Mouse (Mus musculus): Measurements from ENCODE around the gene Rbm20.

The Rbm20 gene

GRCm38 (mm10) chr19:53773937-53774640 lies 97.0 kb downstream of the Rbm20 start:
- Histone ChIP-seq H3K36me3 (ENCODE audit: control insufficient read depth, insufficient read depth, low read length, poor library complexity, severe bottlenecking) (no peaks in the 10 kb centered on the region), H3K27me3 (ENCODE audit: control insufficient read depth, insufficient read depth, low read length, poor library complexity, severe bottlenecking) (no peaks in the 10 kb centered on the region)
- DNase-seq (ENCODE audit: low read depth, low spot score), result no peak

DNA sequence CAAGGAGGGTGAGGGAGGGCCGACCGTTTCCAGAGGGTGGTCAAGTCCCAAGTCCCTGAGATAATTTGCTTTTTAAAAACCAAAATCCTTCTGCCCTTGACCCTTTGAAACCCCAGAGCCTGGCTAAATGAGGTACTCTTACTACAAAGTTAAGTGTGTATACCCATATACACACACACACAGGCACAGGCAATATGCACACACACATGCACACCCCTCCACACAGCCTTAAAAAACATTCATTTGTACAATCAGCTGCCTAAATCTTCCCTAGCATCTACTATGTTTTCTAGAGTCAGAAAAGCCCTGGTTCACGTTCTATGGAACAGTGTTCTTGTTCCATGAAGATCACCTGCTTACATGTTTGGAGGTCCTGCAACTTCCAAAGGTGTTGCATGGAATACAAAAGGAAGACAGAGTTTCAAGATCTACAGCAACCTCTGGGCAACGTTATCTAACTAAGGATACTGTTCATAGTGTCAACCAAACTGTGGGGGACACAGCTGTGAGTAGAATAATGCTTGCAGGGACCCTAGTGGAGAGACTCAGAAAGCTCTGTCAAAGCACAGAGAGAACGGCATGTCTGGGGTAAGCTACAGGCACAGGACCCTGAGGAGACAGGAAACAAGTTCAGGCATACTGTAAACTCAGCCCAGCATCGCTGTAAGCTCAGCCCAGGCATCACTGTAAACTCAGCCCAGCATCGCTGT lies 97.7 kb downstream of the Rbm20 start:
- no peak for DNase-seq (ENCODE audit: low read depth, low spot score)
- H3K36me3 ChIP-seq (ENCODE audit: control insufficient read depth, insufficient read depth, low read length, poor library complexity, severe bottlenecking), result no peaks in the 10 kb centered on the region
- no peaks in the 10 kb centered on the region for H3K27me3 ChIP-seq (ENCODE audit: control insufficient read depth, insufficient read depth, low read length, poor library complexity, severe bottlenecking)

- H3K27me3 ChIP-seq (ENCODE audit: control insufficient read depth, insufficient read depth, low read length, poor library complexity, severe bottlenecking), result no peaks in the 10 kb centered on the region
- no peaks in the 10 kb centered on the region for H3K36me3 ChIP-seq (ENCODE audit: control insufficient read depth, insufficient read depth, low read length, poor library complexity, severe bottlenecking)
- DNase-seq (ENCODE audit: low read depth, low spot score), result no peak
Measured at GRCm38 (mm10) chr19:53779402-53779801, 102.3 kb downstream of the Rbm20 start.

DNA sequence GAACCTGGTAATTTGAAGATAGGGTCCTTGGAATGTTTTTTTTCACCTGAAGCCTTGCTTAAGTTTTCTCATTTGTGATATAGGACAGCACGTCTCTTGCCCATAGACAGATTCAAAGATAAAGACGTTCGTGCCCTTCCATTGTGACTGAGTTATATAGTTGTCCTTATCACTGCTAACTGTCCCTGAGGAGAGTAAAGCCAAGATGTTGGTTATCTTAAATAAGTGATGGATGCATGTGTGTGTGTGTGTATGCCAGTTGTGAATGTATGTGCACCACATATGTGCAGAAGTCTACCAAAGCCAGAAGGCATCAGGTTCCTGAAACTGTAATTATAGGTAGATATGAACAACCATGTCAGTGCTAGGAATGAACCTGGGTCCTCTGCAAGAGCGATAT lies 102.7 kb downstream of the Rbm20 start:
- H3K36me3 ChIP-seq (ENCODE audit: control insufficient read depth, insufficient read depth, low read length, poor library complexity, severe bottlenecking), result no peaks in the 10 kb centered on the region
- H3K27me3 ChIP-seq (ENCODE audit: control insufficient read depth, insufficient read depth, low read length, poor library complexity, severe bottlenecking), result no peaks in the 10 kb centered on the region
- DNase-seq (ENCODE audit: low read depth, low spot score), result no peak

DNA sequence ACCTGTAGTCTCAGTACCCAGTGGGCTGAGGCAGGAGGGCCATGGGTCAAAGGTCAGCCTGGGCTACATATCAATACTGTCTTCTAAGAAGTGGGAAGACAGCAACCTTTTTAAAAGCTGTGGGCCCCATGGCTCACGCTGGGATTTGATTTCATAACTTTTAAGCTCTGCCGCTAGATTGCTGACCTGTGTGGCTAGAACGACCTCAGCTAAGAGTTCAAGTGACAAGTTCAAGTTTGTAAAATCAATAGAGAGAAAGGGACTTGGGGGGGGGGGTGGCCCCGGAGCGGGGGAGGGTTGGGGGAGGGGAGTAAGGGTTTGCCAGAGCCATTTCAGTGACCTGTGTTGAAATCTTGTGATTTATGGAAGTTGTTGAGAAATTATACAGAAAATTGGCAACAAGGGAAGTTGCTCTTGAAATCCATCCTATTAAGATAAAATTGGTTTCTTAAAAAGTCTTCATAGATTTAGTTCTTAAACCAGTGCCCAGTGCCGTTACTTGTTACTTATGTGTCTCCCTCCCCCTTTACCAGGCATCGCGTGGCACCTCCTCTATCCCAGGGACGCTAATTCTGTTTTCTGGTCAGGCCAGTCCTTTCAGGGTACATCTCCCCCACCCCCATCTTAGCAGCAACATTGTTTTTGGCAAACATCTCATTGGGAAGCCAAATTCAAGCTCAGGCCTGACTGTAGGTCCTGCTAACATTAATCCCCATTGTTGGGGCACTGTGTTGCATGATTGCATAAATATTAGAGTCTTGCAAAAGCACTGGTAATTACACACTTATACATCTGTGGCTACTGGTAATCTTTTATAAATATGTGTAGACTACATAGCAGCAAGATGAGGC lies 103.9 kb downstream of the Rbm20 start:
- no peak for DNase-seq (ENCODE audit: low read depth, low spot score)
- no peaks in the 10 kb centered on the region for H3K27me3 ChIP-seq (ENCODE audit: control insufficient read depth, insufficient read depth, low read length, poor library complexity, severe bottlenecking)
- no peaks in the 10 kb centered on the region for H3K36me3 ChIP-seq (ENCODE audit: control insufficient read depth, insufficient read depth, low read length, poor library complexity, severe bottlenecking)

DNA sequence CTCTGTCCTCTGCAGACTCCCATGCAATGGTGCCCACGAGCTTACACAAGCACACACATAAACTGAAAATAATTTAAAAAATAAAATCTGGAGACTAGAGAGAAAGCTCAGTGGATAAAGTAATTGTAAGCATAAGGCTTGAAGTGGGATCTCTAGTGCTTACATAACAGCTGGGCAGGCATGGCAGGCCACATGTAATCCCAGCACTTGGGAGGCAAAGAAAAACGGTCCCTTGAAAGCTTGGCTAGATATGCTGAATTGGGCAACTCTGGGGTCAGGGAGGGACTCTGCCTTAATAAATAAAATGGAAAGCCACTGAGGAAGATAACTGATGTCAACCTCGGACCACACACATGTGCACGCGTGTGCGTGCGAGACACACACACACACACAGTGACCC lies 104.7 kb downstream of the Rbm20 start:
- DNase-seq (ENCODE audit: low read depth, low spot score), result no peak
- no peaks in the 10 kb centered on the region for H3K27me3 ChIP-seq (ENCODE audit: control insufficient read depth, insufficient read depth, low read length, poor library complexity, severe bottlenecking)
- no peaks in the 10 kb centered on the region for H3K36me3 ChIP-seq (ENCODE audit: control insufficient read depth, insufficient read depth, low read length, poor library complexity, severe bottlenecking)

GRCm38 (mm10) chr19:53785352-53785751 lies 108.2 kb downstream of the Rbm20 start:
- no peak for DNase-seq (ENCODE audit: low read depth, low spot score)
- no peaks in the 10 kb centered on the region for H3K27me3 ChIP-seq (ENCODE audit: control insufficient read depth, insufficient read depth, low read length, poor library complexity, severe bottlenecking)
- H3K36me3 ChIP-seq (ENCODE audit: control insufficient read depth, insufficient read depth, low read length, poor library complexity, severe bottlenecking), result no peaks in the 10 kb centered on the region

- Histone ChIP-seq H3K27me3 (ENCODE audit: control insufficient read depth, insufficient read depth, low read length, poor library complexity, severe bottlenecking) (no peaks in the 10 kb centered on the region; the same call in 1 of the 2 replicates), H3K36me3 (ENCODE audit: control insufficient read depth, insufficient read depth, low read length, poor library complexity, severe bottlenecking) (no peaks in the 10 kb centered on the region)
- DNase-seq (ENCODE audit: low read depth, low spot score), result no peak
Measured at GRCm38 (mm10) chr19:53786239-53786638, 109.1 kb downstream of the Rbm20 start.

GRCm38 (mm10) chr19:53786836-53787235 lies 109.7 kb downstream of the Rbm20 start:
- no peak for DNase-seq (ENCODE audit: low read depth, low spot score)
- H3K27me3 ChIP-seq (ENCODE audit: control insufficient read depth, insufficient read depth, low read length, poor library complexity, severe bottlenecking), result no peaks in the 10 kb centered on the region; the same call in 1 of the 2 replicates
- H3K36me3 ChIP-seq (ENCODE audit: control insufficient read depth, insufficient read depth, low read length, poor library complexity, severe bottlenecking), result no peaks in the 10 kb centered on the region

- DNase-seq (ENCODE audit: low read depth, low spot score), result no peak
- H3K27me3 ChIP-seq (ENCODE audit: control insufficient read depth, insufficient read depth, low read length, poor library complexity, severe bottlenecking), result no peaks in the 10 kb centered on the region; the same call in 1 of the 2 replicates
- no peaks in the 10 kb centered on the region for H3K36me3 ChIP-seq (ENCODE audit: control insufficient read depth, insufficient read depth, low read length, poor library complexity, severe bottlenecking)
Measured at GRCm38 (mm10) chr19:53788621-53789331, 111.7 kb downstream of the Rbm20 start.

GRCm38 (mm10) chr19:53789571-53789970 lies 112.5 kb downstream of the Rbm20 start:
- H3K27me3 ChIP-seq (ENCODE audit: control insufficient read depth, insufficient read depth, low read length, poor library complexity, severe bottlenecking), result no peaks in the 10 kb centered on the region; the same call in 1 of the 2 replicates
- DNase-seq (ENCODE audit: low read depth, low spot score), result no peak
- H3K36me3 ChIP-seq (ENCODE audit: control insufficient read depth, insufficient read depth, low read length, poor library complexity, severe bottlenecking), result no peaks in the 10 kb centered on the region

DNA sequence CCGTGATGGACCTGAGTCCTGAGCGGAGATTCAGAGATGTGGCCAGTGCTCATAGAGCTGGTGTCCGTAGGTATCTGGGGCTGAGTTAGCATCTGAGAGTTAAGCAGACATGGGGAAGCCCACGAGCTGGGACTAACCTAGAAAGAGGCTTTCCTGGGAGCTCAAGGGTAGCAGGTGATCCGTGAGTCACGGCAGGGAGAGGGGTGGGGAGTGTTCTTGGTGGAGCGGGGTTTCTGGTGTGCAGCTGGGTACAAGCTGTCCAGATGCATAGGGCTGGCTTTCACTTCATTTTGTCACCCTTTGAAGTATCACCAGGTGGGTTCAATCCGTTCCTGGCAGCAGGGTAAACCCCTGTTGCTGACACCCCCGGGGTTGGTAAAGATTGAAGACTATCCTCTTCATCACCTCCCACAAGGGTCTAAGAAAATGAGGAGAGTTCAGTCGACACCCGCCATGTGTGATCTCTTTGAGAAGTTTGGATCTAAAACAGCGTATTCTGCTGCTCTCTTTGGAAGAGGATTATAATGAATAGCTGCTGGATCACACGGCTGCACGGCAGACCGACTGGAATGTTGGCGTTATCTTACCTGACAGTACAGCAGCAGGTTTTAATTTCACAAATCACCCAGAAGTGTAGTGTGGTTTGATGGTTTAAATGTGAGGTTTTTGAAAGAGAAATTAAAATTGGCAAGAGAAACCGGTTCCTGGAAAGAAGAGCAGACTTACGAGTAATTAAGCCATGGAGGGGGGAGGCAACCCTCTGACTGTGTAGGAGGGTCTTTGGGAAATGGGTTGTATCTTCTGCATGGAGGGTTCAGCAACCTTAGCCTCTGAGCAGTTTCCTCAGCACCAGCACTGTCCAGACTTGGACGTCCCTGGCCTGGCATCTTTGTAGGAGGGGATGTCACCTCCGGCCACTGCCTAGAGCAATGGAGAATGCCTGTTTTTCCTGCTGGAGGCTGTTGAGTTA lies 114.9 kb downstream of the Rbm20 start:
- Histone ChIP-seq H3K27me3 (ENCODE audit: control insufficient read depth, insufficient read depth, low read length, poor library complexity, severe bottlenecking) (no peaks in the 10 kb centered on the region; the same call in 1 of the 2 replicates), H3K36me3 (ENCODE audit: control insufficient read depth, insufficient read depth, low read length, poor library complexity, severe bottlenecking) (no peaks in the 10 kb centered on the region)
- DNase-seq (ENCODE audit: low read depth, low spot score), result no peak

- Histone ChIP-seq H3K36me3 (ENCODE audit: control insufficient read depth, insufficient read depth, low read length, poor library complexity, severe bottlenecking) (no peaks in the 10 kb centered on the region), H3K27me3 (ENCODE audit: control insufficient read depth, insufficient read depth, low read length, poor library complexity, severe bottlenecking) (no peaks in the 10 kb centered on the region; the same call in 1 of the 2 replicates)
- no peak for DNase-seq (ENCODE audit: low read depth, low spot score)
Measured at GRCm38 (mm10) chr19:53792976-53793897, 116.1 kb downstream of the Rbm20 start.

Data from splenic B cell, adult 2 months (primary cell).